Mouse (Mus musculus): ENCODE measurements around the gene Ap3d1. TPM values are rescaled to one million over a fixed set of nuclear protein-coding genes. Genes with fewer than 3 reads are reported as not detected.

Gene Ap3d1
- polyA plus RNA-seq, 1 experiment from 2014 or later, result 59.3 TPM

DNA sequence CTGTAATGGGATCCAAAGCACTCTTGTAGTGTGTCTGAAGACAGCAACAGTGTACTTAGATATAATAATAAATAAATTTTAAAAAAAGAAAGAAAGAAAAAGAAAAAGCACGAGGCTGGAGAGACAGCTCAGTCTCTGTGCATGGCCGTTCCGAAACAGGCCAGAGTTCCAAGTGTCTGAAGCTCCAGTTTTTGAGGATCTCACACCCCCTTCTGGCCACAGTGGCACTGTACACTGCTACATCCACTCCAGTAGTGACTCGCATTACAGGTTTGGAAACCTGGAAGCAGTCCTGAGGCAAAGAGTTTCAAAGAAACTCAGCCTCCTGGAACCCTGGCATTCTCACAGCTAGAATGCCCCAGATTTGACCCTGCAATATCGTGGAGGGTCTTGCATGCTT is 54.2 kb downstream of the Ap3d1 start:
- H3K27me3 ChIP-seq (ENCODE audit: control insufficient read depth, insufficient read depth, low read length), result no peaks in the 10 kb centered on the region
- H3K36me3 ChIP-seq (ENCODE audit: control insufficient read depth, insufficient read depth, low read length), result peaks cover 20% of the 10 kb centered on the region
- ATAC-seq (replicated peaks; ENCODE audit: insufficient number of reproducible peaks, low FRiP score, low TSS enrichment), result no peak
- H3K4me2 ChIP-seq, result no peak overlapping the region
- H3K9ac ChIP-seq (ENCODE audit: low read depth, low read length), result no peak overlapping the region
- WGBS (ENCODE audit: insufficient replicate concordance), result 47% methylated on average over 5 of the region's 5 CpGs
- no peak overlapping the region for H3K27ac ChIP-seq (ENCODE audit: low read depth, low read length)
- H3K4me1 ChIP-seq (ENCODE audit: control insufficient read depth, insufficient read depth, low read length), result no peaks in the 10 kb centered on the region
- no peak overlapping the region for H3K4me3 ChIP-seq (ENCODE audit: low read depth, low read length)
- no peaks in the 10 kb centered on the region for H3K9me3 ChIP-seq (replicated peaks; ENCODE audit: control insufficient read depth, low read length)

DNA sequence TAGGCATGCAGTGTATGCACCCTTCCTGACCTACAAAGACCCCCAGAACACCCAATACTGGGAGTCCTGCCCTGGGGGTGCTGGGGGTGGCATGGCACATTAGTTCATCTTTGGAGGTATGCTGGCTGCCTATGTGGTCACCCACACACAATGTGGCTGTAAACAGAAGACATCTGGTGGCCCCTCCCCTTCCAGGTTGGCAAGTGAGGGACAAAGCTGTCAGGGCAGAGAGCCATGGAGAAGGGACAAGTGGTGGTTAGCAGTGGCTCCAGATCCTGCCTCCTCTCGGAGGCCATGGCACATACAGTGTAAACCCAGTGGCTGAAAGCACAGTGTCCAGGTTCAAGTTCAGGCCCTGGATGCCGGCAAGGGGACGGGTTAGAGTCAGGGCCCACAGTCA is 55.4 kb downstream of the Ap3d1 start:
- H3K4me1 ChIP-seq (ENCODE audit: control insufficient read depth, insufficient read depth, low read length), result no peaks in the 10 kb centered on the region
- peaks cover 20% of the 10 kb centered on the region for H3K36me3 ChIP-seq (ENCODE audit: control insufficient read depth, insufficient read depth, low read length)
- H3K27ac ChIP-seq (ENCODE audit: low read depth, low read length), result no peak overlapping the region
- no peak for ATAC-seq (replicated peaks; ENCODE audit: insufficient number of reproducible peaks, low FRiP score, low TSS enrichment)
- no peaks in the 10 kb centered on the region for H3K27me3 ChIP-seq (ENCODE audit: control insufficient read depth, insufficient read depth, low read length)
- no peak overlapping the region for H3K4me2 ChIP-seq
- H3K4me3 ChIP-seq (ENCODE audit: low read depth, low read length), result no peak overlapping the region
- H3K9ac ChIP-seq (ENCODE audit: low read depth, low read length), result no peak overlapping the region
- 92% methylated on average over 3 of the region's 3 CpGs for WGBS (ENCODE audit: insufficient replicate concordance)
- no peaks in the 10 kb centered on the region for H3K9me3 ChIP-seq (replicated peaks; ENCODE audit: control insufficient read depth, low read length)

- ATAC-seq (replicated peaks; ENCODE audit: insufficient number of reproducible peaks, low FRiP score, low TSS enrichment), result no peak
- Histone ChIP-seq H3K36me3 (ENCODE audit: control insufficient read depth, insufficient read depth, low read length) (peaks cover 14% of the 10 kb centered on the region), H3K27me3 (ENCODE audit: control insufficient read depth, insufficient read depth, low read length) (no peaks in the 10 kb centered on the region), H3K9me3 (replicated peaks; ENCODE audit: control insufficient read depth, low read length) (no peaks in the 10 kb centered on the region), H3K27ac (ENCODE audit: low read depth, low read length) (peak overlapping the region; percentile 60; the same call in 1 of the 2 replicates), H3K4me2 (no peak overlapping the region), H3K9ac (ENCODE audit: low read depth, low read length) (no peak overlapping the region), H3K4me3 (ENCODE audit: low read depth, low read length) (no peak overlapping the region), H3K4me1 (ENCODE audit: control insufficient read depth, insufficient read depth, low read length) (peaks cover 1% of the 10 kb centered on the region)
- 40% methylated on average over 4 of the region's 4 CpGs for WGBS (ENCODE audit: insufficient replicate concordance)
Observed at GRCm38 (mm10) chr10:80684984-80685383, 57.1 kb downstream of the Ap3d1 start.

- Histone ChIP-seq H3K4me3 (ENCODE audit: low read depth, low read length) (no peak overlapping the region), H3K9ac (ENCODE audit: low read depth, low read length) (no peak overlapping the region), H3K27ac (ENCODE audit: low read depth, low read length) (no peak overlapping the region), H3K4me2 (no peak overlapping the region), H3K9me3 (replicated peaks; ENCODE audit: control insufficient read depth, low read length) (no peaks in the 10 kb centered on the region), H3K4me1 (ENCODE audit: control insufficient read depth, insufficient read depth, low read length) (peaks cover 9% of the 10 kb centered on the region), H3K27me3 (ENCODE audit: control insufficient read depth, insufficient read depth, low read length) (no peaks in the 10 kb centered on the region), H3K36me3 (ENCODE audit: control insufficient read depth, insufficient read depth, low read length) (peaks cover 8% of the 10 kb centered on the region)
- ATAC-seq (replicated peaks; ENCODE audit: insufficient number of reproducible peaks, low FRiP score, low TSS enrichment), result no peak
- 54% methylated on average over 6 of the region's 6 CpGs for WGBS (ENCODE audit: insufficient replicate concordance)
Observed at GRCm38 (mm10) chr10:80684214-80684613, 57.9 kb downstream of the Ap3d1 start.

DNA sequence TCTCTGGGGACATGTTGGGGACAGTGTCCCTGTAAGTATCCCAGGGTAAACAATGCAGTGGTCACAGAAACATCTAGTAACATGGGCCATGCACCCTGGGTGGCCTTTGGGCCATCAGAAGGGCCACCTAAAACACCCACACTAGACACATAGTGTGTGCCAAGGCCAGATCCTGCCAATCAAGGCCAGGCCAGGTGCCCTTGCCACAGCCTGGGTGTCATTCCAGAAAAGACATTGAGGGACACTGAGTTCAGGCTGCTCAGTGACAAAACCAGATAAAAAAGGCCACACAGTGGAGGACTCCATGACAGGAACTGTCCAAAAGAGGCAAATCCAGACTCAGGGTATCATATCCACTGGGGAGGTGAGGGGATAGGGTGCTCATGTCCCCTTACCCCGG is 58.4 kb downstream of the Ap3d1 start:
- 86% methylated on average over 1 of the region's 1 CpGs for WGBS (ENCODE audit: insufficient replicate concordance)
- H3K27ac ChIP-seq (ENCODE audit: low read depth, low read length), result 0 out of 2 replicates have a peak overlapping the region, but pooled peaks have one; percentile 2
- H3K9me3 ChIP-seq (replicated peaks; ENCODE audit: control insufficient read depth, low read length), result no peaks in the 10 kb centered on the region
- H3K36me3 ChIP-seq (ENCODE audit: control insufficient read depth, insufficient read depth, low read length), result peaks cover 7% of the 10 kb centered on the region
- no peak overlapping the region for H3K4me2 ChIP-seq
- peaks cover 15% of the 10 kb centered on the region for H3K4me1 ChIP-seq (ENCODE audit: control insufficient read depth, insufficient read depth, low read length)
- no peaks in the 10 kb centered on the region for H3K27me3 ChIP-seq (ENCODE audit: control insufficient read depth, insufficient read depth, low read length)
- no peak overlapping the region for H3K9ac ChIP-seq (ENCODE audit: low read depth, low read length)
- H3K4me3 ChIP-seq (ENCODE audit: low read depth, low read length), result no peak overlapping the region
- no peak for ATAC-seq (replicated peaks; ENCODE audit: insufficient number of reproducible peaks, low FRiP score, low TSS enrichment)

GRCm38 (mm10) chr10:80682003-80682402 is 60.1 kb downstream of the Ap3d1 start:
- Histone ChIP-seq H3K4me3 (ENCODE audit: low read depth, low read length) (no peak overlapping the region), H3K36me3 (ENCODE audit: control insufficient read depth, insufficient read depth, low read length) (peaks cover 7% of the 10 kb centered on the region), H3K4me2 (no peak overlapping the region), H3K27ac (ENCODE audit: low read depth, low read length) (no peak overlapping the region), H3K9ac (ENCODE audit: low read depth, low read length) (no peak overlapping the region), H3K27me3 (ENCODE audit: control insufficient read depth, insufficient read depth, low read length) (no peaks in the 10 kb centered on the region), H3K9me3 (replicated peaks; ENCODE audit: control insufficient read depth, low read length) (no peaks in the 10 kb centered on the region), H3K4me1 (ENCODE audit: control insufficient read depth, insufficient read depth, low read length) (peaks cover 30% of the 10 kb centered on the region)
- WGBS (ENCODE audit: insufficient replicate concordance), result 92% methylated on average over 6 of the region's 6 CpGs
- ATAC-seq (replicated peaks; ENCODE audit: insufficient number of reproducible peaks, low FRiP score, low TSS enrichment), result no peak

GRCm38 (mm10) chr10:80680260-80680696 is 61.8 kb downstream of the Ap3d1 start:
- Histone ChIP-seq H3K9me3 (replicated peaks; ENCODE audit: control insufficient read depth, low read length) (no peaks in the 10 kb centered on the region), H3K9ac (ENCODE audit: low read depth, low read length) (no peak overlapping the region), H3K36me3 (ENCODE audit: control insufficient read depth, insufficient read depth, low read length) (no peaks in the 10 kb centered on the region; the same call in 1 of the 2 replicates), H3K4me2 (no peak overlapping the region), H3K4me1 (ENCODE audit: control insufficient read depth, insufficient read depth, low read length) (peaks cover 31% of the 10 kb centered on the region), H3K27me3 (ENCODE audit: control insufficient read depth, insufficient read depth, low read length) (no peaks in the 10 kb centered on the region), H3K27ac (ENCODE audit: low read depth, low read length) (peak overlapping the region; percentile 98; the same call in 1 of the 2 replicates), H3K4me3 (ENCODE audit: low read depth, low read length) (no peak overlapping the region)
- WGBS (ENCODE audit: insufficient replicate concordance), result 74% methylated on average over 2 of the region's 2 CpGs
- ATAC-seq (replicated peaks; ENCODE audit: insufficient number of reproducible peaks, low FRiP score, low TSS enrichment), result no peak

DNA sequence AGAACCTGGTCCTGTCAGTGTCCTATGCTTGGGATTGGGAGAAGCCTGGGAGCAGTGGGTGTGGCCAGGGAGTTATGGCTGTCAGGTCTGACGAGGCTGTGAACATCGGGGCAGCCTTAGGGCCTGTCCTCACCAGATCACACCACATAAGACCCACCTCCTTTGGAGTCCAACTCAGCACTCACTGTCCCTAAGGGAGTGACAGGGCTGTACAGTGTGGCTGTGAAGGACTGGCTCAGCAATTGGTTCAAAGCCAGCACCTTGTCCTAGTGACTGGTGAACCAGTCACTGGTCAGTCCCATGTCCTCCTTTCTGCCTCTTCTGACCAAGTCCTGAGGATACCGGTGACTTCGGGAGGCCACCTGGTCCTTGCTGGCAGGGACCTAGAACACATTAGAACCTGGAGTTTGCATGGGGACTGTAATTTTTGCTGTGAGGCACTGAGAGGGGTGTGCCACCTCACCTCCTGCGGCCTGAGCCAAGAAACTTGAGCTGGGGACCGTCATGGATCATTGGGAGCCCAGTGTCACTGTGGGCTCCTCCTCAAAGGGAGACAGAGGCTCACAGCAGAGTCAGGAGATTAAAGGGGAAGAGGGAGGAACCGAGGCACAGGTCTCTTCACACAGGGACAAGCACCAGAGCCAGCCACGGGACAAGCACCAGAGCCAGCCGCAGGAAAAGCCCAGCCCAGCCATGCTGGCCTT is 62.4 kb downstream of the Ap3d1 start:
- Histone ChIP-seq H3K4me3 (ENCODE audit: low read depth, low read length) (no peak overlapping the region), H3K36me3 (ENCODE audit: control insufficient read depth, insufficient read depth, low read length) (no peaks in the 10 kb centered on the region; the same call in 1 of the 2 replicates), H3K27me3 (ENCODE audit: control insufficient read depth, insufficient read depth, low read length) (no peaks in the 10 kb centered on the region), H3K27ac (ENCODE audit: low read depth, low read length) (peak overlapping the region; percentile 98), H3K4me2 (no peak overlapping the region), H3K4me1 (ENCODE audit: control insufficient read depth, insufficient read depth, low read length) (peaks cover 36% of the 10 kb centered on the region), H3K9ac (ENCODE audit: low read depth, low read length) (no peak overlapping the region), H3K9me3 (replicated peaks; ENCODE audit: control insufficient read depth, low read length) (no peaks in the 10 kb centered on the region)
- whole genome bisulfite sequencing (ENCODE audit: insufficient replicate concordance), result 58% methylated on average over 9 of the region's 9 CpGs
- no peak for ATAC-seq (replicated peaks; ENCODE audit: insufficient number of reproducible peaks, low FRiP score, low TSS enrichment)
